Mouse (Mus musculus): ENCODE data around the gene Fer1l5. TPM values are rescaled to one million over a fixed set of nuclear protein-coding genes. Genes with fewer than 3 reads are reported as not detected.

Gene Fer1l5
- polyA plus RNA-seq, 1 experiment from 2014 or later = 0.50 TPM

GRCm38 (mm10) chr1:36401509-36401908 is 29.4 kb downstream of the Fer1l5 start:
- Histone ChIP-seq H3K4me3 (ENCODE audit: low read length) (no peak overlapping the region), H3K9me3 (ENCODE audit: control insufficient read depth, low read length) (no peaks in the 10 kb centered on the region), H3K9ac (ENCODE audit: low read depth, low read length) (no peak overlapping the region), H3K4me1 (ENCODE audit: control insufficient read depth, insufficient read depth, low read length) (no peaks in the 10 kb centered on the region), H3K27ac (ENCODE audit: low read length) (no peak overlapping the region), H3K36me3 (ENCODE audit: control insufficient read depth, insufficient read depth, low read length) (no peaks in the 10 kb centered on the region), H3K27me3 (replicated peaks; ENCODE audit: control insufficient read depth, insufficient read depth, low read length) (no peaks in the 10 kb centered on the region), H3K4me2 (ENCODE audit: low read depth, low read length) (no peak overlapping the region)
- WGBS = 54% methylated on average over 4 of the region's 4 CpGs
- no peak for ATAC-seq

GRCm38 (mm10) chr1:36404531-36404930 is 32.4 kb downstream of the Fer1l5 start:
- 76% methylated on average over 6 of the region's 6 CpGs for WGBS
- no peaks in the 10 kb centered on the region for H3K4me1 ChIP-seq (ENCODE audit: control insufficient read depth, insufficient read depth, low read length)
- no peaks in the 10 kb centered on the region for H3K36me3 ChIP-seq (ENCODE audit: control insufficient read depth, insufficient read depth, low read length)
- H3K9me3 ChIP-seq (ENCODE audit: control insufficient read depth, low read length) = no peaks in the 10 kb centered on the region
- no peak overlapping the region for H3K9ac ChIP-seq (ENCODE audit: low read depth, low read length)
- no peak for ATAC-seq
- H3K4me2 ChIP-seq (ENCODE audit: low read depth, low read length) = no peak overlapping the region
- no peak overlapping the region for H3K4me3 ChIP-seq (ENCODE audit: low read length)
- no peak overlapping the region for H3K27ac ChIP-seq (ENCODE audit: low read length)
- no peaks in the 10 kb centered on the region for H3K27me3 ChIP-seq (replicated peaks; ENCODE audit: control insufficient read depth, insufficient read depth, low read length)

GRCm38 (mm10) chr1:36429511-36429910 is 57.4 kb downstream of the Fer1l5 start:
- no peak overlapping the region for H3K4me3 ChIP-seq (ENCODE audit: low read length)
- no peaks in the 10 kb centered on the region for H3K9me3 ChIP-seq (ENCODE audit: control insufficient read depth, low read length)
- H3K27ac ChIP-seq (ENCODE audit: low read length) = no peak overlapping the region
- H3K9ac ChIP-seq (ENCODE audit: low read depth, low read length) = no peak overlapping the region
- no peaks in the 10 kb centered on the region for H3K27me3 ChIP-seq (replicated peaks; ENCODE audit: control insufficient read depth, insufficient read depth, low read length)
- H3K4me1 ChIP-seq (ENCODE audit: control insufficient read depth, insufficient read depth, low read length) = no peaks in the 10 kb centered on the region
- no peak for ATAC-seq
- peaks cover 11% of the 10 kb centered on the region; the same call in 1 of the 2 replicates for H3K36me3 ChIP-seq (ENCODE audit: control insufficient read depth, insufficient read depth, low read length)
- no peak overlapping the region for H3K4me2 ChIP-seq (ENCODE audit: low read depth, low read length)
- 99% methylated on average over 2 of the region's 2 CpGs for WGBS

DNA sequence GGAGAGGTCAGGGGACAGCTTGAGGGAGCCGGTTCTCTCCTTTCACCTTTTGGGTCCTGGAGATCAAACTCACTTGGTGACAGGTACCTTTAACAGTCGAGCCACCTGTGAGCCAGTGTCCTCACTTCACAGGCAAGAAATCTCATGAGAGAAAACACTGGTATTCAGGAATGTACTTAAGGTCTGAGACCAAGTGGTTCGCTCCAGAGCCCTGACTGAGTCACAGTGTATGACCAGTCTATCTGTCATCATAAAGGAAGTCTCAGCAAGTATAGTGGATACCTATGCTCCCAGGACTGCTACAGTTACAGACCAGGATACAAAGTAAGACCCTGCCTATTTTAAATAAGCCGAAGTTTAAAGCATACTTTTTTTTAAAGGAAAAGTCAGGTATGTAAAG is 60.9 kb downstream of the Fer1l5 start:
- WGBS = 79% methylated on average over 4 of the region's 4 CpGs
- H3K4me3 ChIP-seq (ENCODE audit: low read length) = no peak overlapping the region
- no peaks in the 10 kb centered on the region for H3K27me3 ChIP-seq (replicated peaks; ENCODE audit: control insufficient read depth, insufficient read depth, low read length)
- H3K9me3 ChIP-seq (ENCODE audit: control insufficient read depth, low read length) = no peaks in the 10 kb centered on the region
- H3K36me3 ChIP-seq (ENCODE audit: control insufficient read depth, insufficient read depth, low read length) = peaks cover 11% of the 10 kb centered on the region; the same call in 1 of the 2 replicates
- no peak overlapping the region for H3K27ac ChIP-seq (ENCODE audit: low read length)
- no peak for ATAC-seq
- no peaks in the 10 kb centered on the region for H3K4me1 ChIP-seq (ENCODE audit: control insufficient read depth, insufficient read depth, low read length)
- H3K4me2 ChIP-seq (ENCODE audit: low read depth, low read length) = no peak overlapping the region
- H3K9ac ChIP-seq (ENCODE audit: low read depth, low read length) = no peak overlapping the region

GRCm38 (mm10) chr1:36433616-36434015 is 61.5 kb downstream of the Fer1l5 start:
- H3K27ac ChIP-seq (ENCODE audit: low read length) = no peak overlapping the region
- no peak for ATAC-seq
- 91% methylated on average over 3 of the region's 3 CpGs for WGBS
- no peaks in the 10 kb centered on the region for H3K9me3 ChIP-seq (ENCODE audit: control insufficient read depth, low read length)
- peaks cover 8% of the 10 kb centered on the region; the same call in 1 of the 2 replicates for H3K36me3 ChIP-seq (ENCODE audit: control insufficient read depth, insufficient read depth, low read length)
- H3K4me2 ChIP-seq (ENCODE audit: low read depth, low read length) = no peak overlapping the region
- H3K9ac ChIP-seq (ENCODE audit: low read depth, low read length) = no peak overlapping the region
- H3K4me1 ChIP-seq (ENCODE audit: control insufficient read depth, insufficient read depth, low read length) = no peaks in the 10 kb centered on the region
- no peak overlapping the region for H3K4me3 ChIP-seq (ENCODE audit: low read length)
- H3K27me3 ChIP-seq (replicated peaks; ENCODE audit: control insufficient read depth, insufficient read depth, low read length) = no peaks in the 10 kb centered on the region

DNA sequence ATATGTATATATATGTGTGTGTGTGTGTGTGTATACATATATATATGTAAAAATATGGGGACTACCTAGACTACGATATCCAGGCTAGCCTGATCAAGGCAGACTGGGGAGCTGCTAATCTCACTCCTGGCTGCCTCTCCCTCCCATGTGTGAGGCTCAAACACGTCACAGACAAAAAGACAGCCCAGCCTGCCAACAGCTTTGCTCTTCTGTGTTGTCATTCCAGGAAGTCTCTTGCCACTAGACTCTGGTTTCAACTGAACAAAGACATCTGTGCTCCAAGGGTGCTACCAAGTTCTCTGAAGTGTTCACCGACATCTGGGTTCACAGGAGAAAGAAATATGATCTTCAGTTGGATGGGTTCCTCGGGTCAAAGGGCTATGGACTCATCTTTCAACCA is 63.0 kb downstream of the Fer1l5 start:
- Histone ChIP-seq H3K36me3 (ENCODE audit: control insufficient read depth, insufficient read depth, low read length) (0 out of 2 replicates have a peak, but pooled peaks cover 8% of the 10 kb centered on the region), H3K4me1 (ENCODE audit: control insufficient read depth, insufficient read depth, low read length) (no peaks in the 10 kb centered on the region)
- 82% methylated on average over 4 of the region's 4 CpGs for WGBS

GRCm38 (mm10) chr1:36436515-36436914 is 64.4 kb downstream of the Fer1l5 start:
- Histone ChIP-seq H3K9me3 (ENCODE audit: control insufficient read depth, low read length) (no peaks in the 10 kb centered on the region), H3K27me3 (replicated peaks; ENCODE audit: control insufficient read depth, insufficient read depth, low read length) (no peaks in the 10 kb centered on the region), H3K36me3 (ENCODE audit: control insufficient read depth, insufficient read depth, low read length) (0 out of 2 replicates have a peak, but pooled peaks cover 6% of the 10 kb centered on the region), H3K9ac (ENCODE audit: low read depth, low read length) (no peak overlapping the region), H3K4me2 (ENCODE audit: low read depth, low read length) (no peak overlapping the region), H3K27ac (ENCODE audit: low read length) (no peak overlapping the region), H3K4me1 (ENCODE audit: control insufficient read depth, insufficient read depth, low read length) (no peaks in the 10 kb centered on the region), H3K4me3 (ENCODE audit: low read length) (no peak overlapping the region)
- 92% methylated on average over 6 of the region's 6 CpGs for WGBS
- ATAC-seq = no peak

More for the DNA sequence above, 63.0 kb downstream of the Fer1l5 start:
- no peak overlapping the region for H3K4me3 ChIP-seq (ENCODE audit: low read length)
- no peaks in the 10 kb centered on the region for H3K9me3 ChIP-seq (ENCODE audit: control insufficient read depth, low read length)
- H3K4me2 ChIP-seq (ENCODE audit: low read depth, low read length) = no peak overlapping the region
- H3K27ac ChIP-seq (ENCODE audit: low read length) = no peak overlapping the region
- ATAC-seq = no peak
- H3K9ac ChIP-seq (ENCODE audit: low read depth, low read length) = no peak overlapping the region
- no peaks in the 10 kb centered on the region for H3K27me3 ChIP-seq (replicated peaks; ENCODE audit: control insufficient read depth, insufficient read depth, low read length)

DNA sequence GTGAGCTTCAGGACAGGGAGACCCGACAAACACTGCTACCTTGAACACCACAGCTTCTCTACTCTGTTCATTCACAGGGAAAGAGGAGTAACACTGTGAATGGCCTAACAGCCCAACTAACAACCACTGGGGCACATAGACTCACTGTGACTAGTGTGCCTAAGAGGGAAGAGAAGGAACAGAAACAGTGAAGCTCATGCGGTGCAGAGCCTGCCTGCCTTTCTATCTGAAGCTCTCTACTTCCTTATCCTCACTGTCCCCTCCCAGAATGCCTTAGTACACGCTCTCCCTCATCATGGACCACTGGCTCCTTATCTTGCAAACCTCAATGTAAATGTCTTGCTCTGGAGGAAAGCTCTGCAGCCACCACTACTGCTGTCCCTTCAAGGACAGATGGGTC is 65.1 kb downstream of the Fer1l5 start:
- Histone ChIP-seq H3K4me3 (ENCODE audit: low read length) (no peak overlapping the region), H3K9me3 (ENCODE audit: control insufficient read depth, low read length) (no peaks in the 10 kb centered on the region), H3K4me2 (ENCODE audit: low read depth, low read length) (no peak overlapping the region), H3K4me1 (ENCODE audit: control insufficient read depth, insufficient read depth, low read length) (no peaks in the 10 kb centered on the region), H3K36me3 (ENCODE audit: control insufficient read depth, insufficient read depth, low read length) (0 out of 2 replicates have a peak, but pooled peaks cover 4% of the 10 kb centered on the region), H3K27ac (ENCODE audit: low read length) (no peak overlapping the region), H3K9ac (ENCODE audit: low read depth, low read length) (no peak overlapping the region), H3K27me3 (replicated peaks; ENCODE audit: control insufficient read depth, insufficient read depth, low read length) (no peaks in the 10 kb centered on the region)
- 86% methylated on average over 3 of the region's 3 CpGs for WGBS
- ATAC-seq = no peak

GRCm38 (mm10) chr1:36441101-36441500 is 69.0 kb downstream of the Fer1l5 start:
- H3K27ac ChIP-seq (ENCODE audit: low read length) = no peak overlapping the region
- no peak for ATAC-seq
- peaks cover 3% of the 10 kb centered on the region; the same call in 1 of the 2 replicates for H3K4me1 ChIP-seq (ENCODE audit: control insufficient read depth, insufficient read depth, low read length)
- no peak overlapping the region for H3K4me2 ChIP-seq (ENCODE audit: low read depth, low read length)
- 0 out of 2 replicates have a peak, but pooled peaks cover 4% of the 10 kb centered on the region for H3K36me3 ChIP-seq (ENCODE audit: control insufficient read depth, insufficient read depth, low read length)
- WGBS = 82% methylated on average over 4 of the region's 4 CpGs
- H3K4me3 ChIP-seq (ENCODE audit: low read length) = no peak overlapping the region
- no peaks in the 10 kb centered on the region for H3K9me3 ChIP-seq (ENCODE audit: control insufficient read depth, low read length)
- H3K27me3 ChIP-seq (replicated peaks; ENCODE audit: control insufficient read depth, insufficient read depth, low read length) = no peaks in the 10 kb centered on the region
- H3K9ac ChIP-seq (ENCODE audit: low read depth, low read length) = no peak overlapping the region
